Mouse (Mus musculus): Measurements from ENCODE around the gene Treml2.

GRCm38 (mm10) chr17:48274885-48275284 is 24.4 kb upstream of the Treml2 start:
- TF ChIP-seq POLR2A (IDR thresholded peaks at IDR 0.05; ENCODE audit: low read depth, low read length) (no peak), CTCF (IDR thresholded peaks at IDR 0.05; ENCODE audit: extremely low read depth, insufficient read depth, insufficient read length, insufficient replicate concordance) (peak; percentile 88; the same call in 1 of the 2 replicates)

Data from spleen, adult 2 months (tissue).